Mouse (Mus musculus): ENCODE measurements around the gene Gm28051.

Gene Gm28051

DNA sequence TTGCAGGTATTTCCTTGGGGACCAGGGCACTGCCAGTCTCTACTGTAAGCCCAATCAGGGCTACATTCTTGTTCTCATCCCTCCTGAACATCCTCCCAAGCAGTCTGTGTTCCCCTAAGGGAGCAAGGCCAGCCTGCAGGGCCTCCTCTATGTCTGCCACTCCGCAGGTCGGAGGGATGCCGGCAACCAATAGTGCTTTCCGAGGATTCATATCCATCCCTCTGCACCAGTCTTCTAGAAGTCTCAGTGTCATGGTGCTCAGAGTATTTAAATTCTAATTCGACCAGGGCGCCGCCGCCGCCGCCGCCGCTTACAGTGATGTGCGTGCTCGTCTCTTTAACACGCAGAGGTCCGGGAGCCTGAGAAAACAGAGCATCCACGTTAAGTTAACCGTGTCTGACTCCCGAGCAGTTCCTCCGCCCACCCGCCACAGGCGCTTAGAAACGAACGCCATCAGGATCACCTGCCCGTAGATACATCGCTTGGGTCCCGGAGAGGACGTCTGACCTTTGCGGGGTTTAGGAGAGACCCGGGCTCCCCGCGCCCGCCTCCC is 14.5 kb downstream of the Gm28051 start:
- DNase-seq (ENCODE audit: low read depth in 2 of 2, low spot score in 2 of 2) = no peak

DNA sequence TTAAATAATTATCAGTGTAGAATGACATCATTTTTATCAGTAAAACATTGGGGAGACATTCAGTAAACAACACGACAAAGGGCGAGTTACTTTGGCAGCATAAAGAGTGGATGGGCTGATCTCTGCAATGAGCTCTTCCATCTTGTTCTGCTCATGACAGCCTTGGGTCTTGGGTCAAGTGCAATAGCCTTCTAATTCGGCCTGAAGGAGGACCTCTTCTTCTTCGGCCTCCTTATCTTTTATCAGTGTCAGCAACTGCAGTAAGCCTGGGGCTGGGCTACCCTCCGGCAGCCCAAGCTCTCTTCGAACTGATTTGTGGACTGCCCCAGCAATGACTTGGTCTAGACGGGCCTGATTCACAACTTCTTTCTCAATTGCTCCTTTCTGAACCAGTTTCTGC is 15.5 kb downstream of the Gm28051 start:
- no peak for DNase-seq (ENCODE audit: low read depth in 2 of 2, low spot score in 2 of 2)

GRCm38 (mm10) chr12:102740285-102740684 is 17.3 kb downstream of the Gm28051 start:
- peak; percentile 15 to 54 for DNase-seq (ENCODE audit: low read depth in 2 of 2, low spot score in 2 of 2)

DNA sequence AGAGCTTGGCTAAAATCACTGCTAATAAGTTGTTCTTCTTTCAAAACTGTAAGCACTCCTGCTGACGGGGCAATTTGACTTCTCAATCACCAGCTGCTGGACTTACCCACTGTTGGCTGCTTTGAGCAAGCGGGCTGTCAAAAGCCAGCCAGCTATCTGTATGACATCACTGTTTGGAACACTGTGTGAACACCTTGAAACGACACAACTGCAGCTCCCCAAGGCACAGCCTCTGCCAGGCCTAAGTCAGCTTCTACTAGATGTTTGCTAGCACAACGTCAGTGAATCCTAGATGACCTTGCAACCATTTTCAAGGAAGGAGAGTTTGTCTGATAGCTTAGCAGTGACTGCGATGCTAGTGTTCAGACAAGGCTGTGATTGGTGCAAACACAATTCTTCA is 18.5 kb downstream of the Gm28051 start:
- DNase-seq (ENCODE audit: low read depth in 2 of 2, low spot score in 2 of 2) = no peak

GRCm38 (mm10) chr12:102733381-102733780 is 24.2 kb downstream of the Gm28051 start:
- DNase-seq (ENCODE audit: low read depth in 2 of 2, low spot score in 2 of 2) = peak; percentile 43 to 60

DNA sequence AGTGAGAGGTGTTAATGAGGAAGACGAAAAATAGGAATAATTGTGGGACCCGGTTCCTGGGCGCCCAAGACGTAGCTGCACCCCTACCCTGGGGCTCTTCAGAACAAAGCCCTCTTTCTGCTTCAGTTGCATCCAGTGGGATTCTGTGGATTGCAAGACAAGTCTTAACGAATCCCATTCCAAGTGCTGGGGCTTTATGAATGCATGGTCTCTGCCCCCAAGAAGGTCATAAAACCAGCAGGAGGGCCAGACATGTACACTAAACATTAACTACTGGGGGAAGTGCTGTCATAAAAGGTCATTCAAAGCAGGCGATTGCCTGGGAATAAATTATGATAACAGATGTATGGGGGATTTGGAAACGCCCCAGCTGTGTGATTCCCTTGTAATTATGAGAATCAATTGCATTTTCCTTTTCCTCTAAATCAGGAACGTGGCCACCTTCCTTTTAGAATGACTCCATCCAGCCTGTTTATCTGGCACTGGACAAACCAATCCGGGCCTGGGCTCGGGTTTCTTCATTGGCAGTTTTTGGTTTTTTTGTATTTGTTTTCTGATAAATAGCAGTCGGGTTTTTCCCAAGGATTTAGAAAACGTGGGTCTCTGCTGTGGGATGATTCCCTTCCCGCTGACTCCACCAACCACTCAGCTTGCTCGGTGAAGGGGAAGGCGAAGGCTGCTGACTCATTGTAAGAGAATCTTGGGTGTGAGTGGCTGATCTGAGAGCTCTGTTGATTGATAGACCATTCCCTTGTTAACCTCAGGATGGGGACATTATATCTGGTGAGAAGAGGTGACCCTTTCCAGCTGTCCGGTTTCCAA is 26.6 kb downstream of the Gm28051 start:
- no peak for DNase-seq (ENCODE audit: low read depth in 2 of 2, low spot score in 2 of 2)

DNA sequence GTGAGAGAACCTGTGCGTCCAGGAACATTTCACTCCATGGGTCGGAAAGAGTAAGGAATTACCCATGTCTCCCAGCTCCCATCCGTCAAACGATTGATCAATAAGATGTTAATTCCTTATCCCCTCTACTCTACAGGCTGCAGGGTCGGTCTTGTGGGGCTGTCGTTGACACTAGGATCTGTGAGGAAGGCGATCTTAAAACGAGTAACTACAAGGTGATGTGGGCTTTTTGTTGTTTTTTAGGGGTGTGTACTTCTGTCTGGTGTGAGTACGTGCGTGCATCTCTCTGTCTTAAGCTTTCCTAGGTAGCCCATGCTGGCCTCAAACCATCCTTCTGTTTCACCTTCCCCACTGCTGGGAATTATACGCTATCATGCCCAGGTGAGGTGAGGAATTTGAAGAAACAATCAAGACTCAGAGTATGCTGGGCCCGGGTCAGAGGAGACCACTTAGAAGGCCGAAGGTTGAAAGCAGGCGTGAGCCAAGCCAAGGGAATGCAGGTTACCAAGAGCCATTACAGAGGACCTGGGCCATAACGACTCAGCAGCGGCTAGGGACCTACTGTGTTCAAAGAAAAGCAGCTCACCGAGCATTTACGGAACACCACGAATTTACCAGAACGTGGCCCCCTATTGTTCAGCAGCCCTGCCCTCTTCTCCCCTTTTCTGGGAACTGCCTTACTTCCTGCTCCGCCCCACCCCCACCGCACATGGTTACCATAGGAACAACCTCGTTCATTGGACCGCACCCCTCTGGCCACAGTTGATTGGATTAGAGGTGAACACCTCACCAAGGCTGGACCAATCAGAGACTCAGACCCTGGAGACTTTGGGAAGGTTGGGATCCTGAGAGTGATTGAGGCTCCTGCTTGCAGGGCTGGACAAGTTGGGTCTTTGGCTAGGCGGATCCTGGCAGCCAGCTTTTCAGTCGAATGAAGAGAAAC is 27.4 kb downstream of the Gm28051 start:
- DNase-seq (ENCODE audit: low read depth in 2 of 2, low spot score in 2 of 2) = no peak

- DNase-seq (ENCODE audit: low read depth in 2 of 2, low spot score in 2 of 2) = no peak
These were observed 31.8 kb downstream of the Gm28051 start for GRCm38 (mm10) chr12:102725761-102726175.

DNA sequence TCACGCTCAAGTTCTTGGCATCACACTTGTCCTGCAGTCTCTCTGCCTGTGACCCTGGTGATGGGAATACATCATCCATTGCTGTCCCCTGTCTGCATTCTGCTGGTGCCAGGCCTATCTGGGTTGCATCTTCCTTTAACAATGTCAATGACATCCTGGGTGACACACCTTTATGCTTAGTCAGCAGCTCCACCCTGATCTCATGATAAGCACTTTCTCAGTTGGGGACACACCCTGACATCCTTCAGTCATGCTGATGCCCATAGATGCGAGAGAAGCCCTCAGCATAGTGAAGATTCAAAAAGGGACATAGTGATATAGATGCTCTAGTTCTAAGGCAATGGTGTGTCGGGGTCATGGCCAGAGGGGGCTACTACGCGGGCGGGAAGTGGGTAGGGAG is 32.4 kb downstream of the Gm28051 start:
- no peak for DNase-seq (ENCODE audit: low read depth in 2 of 2, low spot score in 2 of 2)

- no peak for DNase-seq (ENCODE audit: low read depth in 2 of 2, low spot score in 2 of 2)
These were observed 33.7 kb downstream of the Gm28051 start for GRCm38 (mm10) chr12:102723861-102724260.

GRCm38 (mm10) chr12:102722966-102723365 is 34.6 kb downstream of the Gm28051 start:
- DNase-seq (ENCODE audit: low read depth in 2 of 2, low spot score in 2 of 2) = no peak

GRCm38 (mm10) chr12:102722451-102722850 is 35.1 kb downstream of the Gm28051 start:
- DNase-seq (ENCODE audit: low read depth in 2 of 2, low spot score in 2 of 2) = no peak

DNA sequence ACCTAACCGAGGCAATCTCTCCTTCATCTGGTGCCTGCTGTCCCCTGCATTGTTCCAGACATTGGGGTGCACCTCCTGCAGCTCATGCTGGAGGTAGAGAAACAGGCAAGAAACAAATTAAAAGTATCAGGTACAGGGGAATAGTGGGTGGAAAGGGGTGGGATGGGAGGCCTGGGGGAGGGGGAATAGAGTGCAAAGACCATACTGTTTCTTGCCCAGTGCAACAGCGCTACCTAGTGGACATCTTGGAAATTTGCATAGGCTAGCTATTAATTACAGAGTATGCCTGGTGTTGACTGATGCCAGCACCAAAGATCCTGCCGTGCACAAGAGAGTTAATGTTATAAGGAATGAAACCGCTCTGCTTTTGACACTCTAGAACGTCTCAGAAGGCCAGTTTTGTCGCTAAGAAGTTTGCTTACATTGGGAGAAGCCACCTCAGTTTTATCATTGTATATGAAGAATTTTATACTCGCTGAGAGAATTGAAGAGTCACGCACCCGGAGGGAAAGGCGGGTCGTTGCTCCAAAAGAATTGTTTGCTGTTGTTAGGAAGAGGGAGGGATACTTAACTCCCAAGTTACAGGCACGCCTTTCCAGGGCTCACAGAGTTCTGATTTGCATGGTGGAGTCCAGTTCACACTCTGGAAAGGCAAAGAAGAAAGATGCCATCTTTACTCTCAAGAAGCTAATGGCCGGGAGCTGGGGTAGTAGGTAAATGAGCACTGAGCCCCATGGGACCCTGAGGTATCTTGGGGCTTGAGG is 37.8 kb downstream of the Gm28051 start:
- peak in 1 of 2 experiments; percentile 42 for DNase-seq (ENCODE audit: low read depth in 2 of 2, low spot score in 2 of 2)

GRCm38 (mm10) chr12:102714654-102715395 is 42.7 kb downstream of the Gm28051 start:
- DNase-seq (ENCODE audit: low read depth in 2 of 2, low spot score in 2 of 2) = no peak

GRCm38 (mm10) chr12:102714116-102714515 is 43.4 kb downstream of the Gm28051 start:
- no peak for DNase-seq (ENCODE audit: low read depth in 2 of 2, low spot score in 2 of 2)

GRCm38 (mm10) chr12:102713153-102713865 is 44.3 kb downstream of the Gm28051 start:
- DNase-seq (ENCODE audit: low read depth in 2 of 2, low spot score in 2 of 2) = no peak

GRCm38 (mm10) chr12:102710851-102711375 is 46.7 kb downstream of the Gm28051 start:
- no peak for DNase-seq (ENCODE audit: low read depth in 2 of 2, low spot score in 2 of 2)

DNA sequence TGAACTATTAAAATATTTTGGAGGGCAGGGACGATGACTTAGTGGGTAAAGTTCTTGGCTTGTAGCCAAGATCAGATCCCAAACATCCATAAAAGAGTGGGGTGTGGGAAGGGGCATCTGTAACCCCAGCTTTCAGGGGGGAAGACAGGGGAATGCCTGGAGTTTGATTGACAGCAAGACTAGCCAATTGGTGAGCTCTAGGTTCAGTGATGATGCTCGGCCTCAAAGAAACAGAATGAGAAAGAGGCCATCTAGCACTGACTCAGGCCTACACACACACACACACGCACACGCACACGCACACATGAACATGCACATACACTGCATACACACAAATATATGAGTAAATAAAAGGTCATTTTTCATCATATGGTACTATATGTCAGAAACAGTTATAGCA is 47.7 kb downstream of the Gm28051 start:
- DNase-seq (ENCODE audit: low read depth in 2 of 2, low spot score in 2 of 2) = no peak

DNA sequence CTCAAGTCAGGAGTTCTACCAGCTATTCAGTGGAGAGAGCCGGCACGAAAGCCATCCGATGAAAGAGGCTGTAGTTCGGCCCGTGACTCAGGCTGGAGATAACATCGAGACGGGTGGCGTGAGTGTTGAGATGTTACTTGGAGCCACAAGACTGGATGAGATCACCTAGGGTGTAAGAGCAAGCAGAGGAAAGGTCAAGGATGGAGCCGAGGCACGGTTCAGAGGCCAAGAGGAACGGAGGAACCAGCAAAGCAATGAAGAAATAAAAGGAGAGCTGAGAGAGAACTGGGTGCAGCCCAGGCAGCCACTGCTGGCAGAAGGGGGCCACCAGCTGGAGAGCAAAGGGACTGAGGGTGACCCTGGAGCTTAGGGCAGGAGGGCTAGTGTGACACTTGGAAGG is 49.3 kb downstream of the Gm28051 start:
- DNase-seq (ENCODE audit: low read depth in 2 of 2, low spot score in 2 of 2) = no peak

Measured in CD8-positive naive resting alpha-beta T cell, adult 2 months (primary cell).